Mouse (Mus musculus): ENCODE results near the gene Zbtb12.
"Not testable (repeated sequence)": the region's sequence is repeated elsewhere in the genome, so short reads cannot be mapped to it uniquely, and the experiment has no call there.

GRCm38 (mm10) chr17:34900826-34901225, 21.5 kb downstream of the Zbtb12 start:
- not testable (repeated sequence) for TF ChIP-seq GATA1 (IDR thresholded peaks at IDR 0.05; ENCODE audit: borderline replicate concordance, low read length); FLI1 (IDR thresholded peaks at IDR 0.05; ENCODE audit: low read length)
